Mouse (Mus musculus) thymus, postnatal 0 days (tissue): ENCODE measurements around the gene Alg14. TPM values are rescaled to one million over a fixed set of nuclear protein-coding genes. Genes with fewer than 3 reads are reported as not detected.

Source experiments
- DNase-seq: peaks from one replicate; pipeline ENCODE4 v3.0.0-alpha.2; 2015; ENCODE audit warnings: low spot score
- polyA plus RNA-seq: library from polyadenylated mRNA; unstranded; fragments of >200 nt; fragmentation: Nextera tagmentation; extraction: Ambion mirVana; gene quantifications from 2 replicates; pipeline ENCODE4 v1.2.1, GENCODE M21; 2015

The Alg14 gene
- polyA plus RNA-seq, 1 experiment from 2014 or later, result 28.1 TPM

DNA sequence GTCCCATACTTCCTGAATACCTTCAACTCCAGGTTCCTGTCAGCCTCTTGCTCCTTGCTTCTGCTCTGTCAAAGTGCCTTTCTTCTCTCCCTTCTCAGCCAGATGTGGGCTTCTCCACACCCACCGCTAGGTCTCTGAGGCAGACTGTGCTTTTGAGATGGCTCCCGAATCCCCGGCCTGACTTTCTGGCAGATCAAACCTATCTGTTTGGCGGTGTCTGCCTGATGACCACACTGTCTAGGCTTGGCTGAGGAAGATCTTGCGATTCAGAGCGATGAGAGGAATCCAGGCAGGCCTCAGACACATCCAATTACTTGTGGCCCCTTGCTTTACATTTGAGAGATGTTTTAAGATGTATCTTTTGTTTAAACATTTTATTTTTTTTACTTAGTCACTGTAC is 110.5 kb downstream of the Alg14 start:
- DNase-seq, result no peak

- no peak for DNase-seq
Observed at GRCm38 (mm10) chr3:121403449-121403848, 111.9 kb downstream of the Alg14 start.

DNA sequence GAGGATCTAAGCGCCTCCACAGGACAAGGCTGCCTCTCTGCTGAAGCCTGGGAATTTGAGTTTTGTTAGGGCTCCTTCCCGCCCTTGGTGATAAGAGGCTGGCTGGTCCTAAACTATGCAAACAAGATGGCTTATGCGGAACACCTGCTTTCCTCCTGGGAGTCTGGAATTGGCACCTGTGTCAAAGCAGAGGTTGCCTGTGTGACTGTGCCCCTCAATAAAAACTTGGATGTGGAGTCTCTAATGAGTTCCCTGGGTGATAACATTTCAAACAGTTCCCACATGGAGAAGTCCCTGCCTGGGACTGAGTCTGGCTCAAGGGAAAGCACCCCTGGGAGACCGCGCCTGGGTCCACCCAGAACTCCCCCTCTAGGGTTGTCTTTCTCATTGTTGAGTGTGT is 113.5 kb downstream of the Alg14 start:
- DNase-seq, result no peak

- DNase-seq, result no peak
Observed at GRCm38 (mm10) chr3:121407417-121407816, 115.8 kb downstream of the Alg14 start.

- DNase-seq, result no peak
Observed at GRCm38 (mm10) chr3:121408386-121408785, 116.8 kb downstream of the Alg14 start.

- DNase-seq, result no peak
Observed at GRCm38 (mm10) chr3:121411450-121411849, 119.9 kb downstream of the Alg14 start.

Other genes starting within 250 kb of the Alg14 start
- gene Rwdd3, start 120.1 kb upstream of the Alg14 start, polyA plus RNA-seq, result 7.6 and 7.9 TPM in 2 replicates
- 0.24 and 0.35 TPM in 2 replicates for gene Tmem56, start 8.7 kb upstream of the Alg14 start, polyA plus RNA-seq
- 435 and 448 TPM in 2 replicates for gene Cnn3, start 134.7 kb downstream of the Alg14 start, polyA plus RNA-seq
- 0.68 and 1.2 TPM in 2 replicates for gene Slc44a3, start 240.6 kb downstream of the Alg14 start, polyA plus RNA-seq